Mouse (Mus musculus) kidney, embryonic 14.5 days (tissue): Measurements from ENCODE around the gene Tmprss4. TPM values are rescaled to one million over a fixed set of nuclear protein-coding genes. Genes with fewer than 3 reads are reported as not detected.

Experiments
- ATAC-seq: fragments of 200-750 bp; cut with Nextera tagmentation; 2 replicates; pipeline ENCODE4 v1.8.0; 2017; ENCODE audit warnings: moderate number of reproducible peaks, mild to moderate bottlenecking, moderate TSS enrichment, moderate library complexity; ENCODE audit not compliant: low FRiP score, low TSS enrichment
- H3K27ac ChIP-seq: fragments of 300-500 bp; sonication (generic); 2 replicates; pipeline ENCODE4 v1.5.1; 2014; ENCODE audit warnings: low read depth, mild to moderate bottlenecking, low read length, moderate library complexity, mixed read lengths
- H3K27me3 ChIP-seq: fragments of 300-500 bp; sonication (generic); 2 replicates; pipeline ENCODE4 v1.6.1; 2014; ENCODE audit warnings: mild to moderate bottlenecking, low read length; ENCODE audit not compliant: control insufficient read depth, insufficient read depth
- H3K36me3 ChIP-seq: fragments of 300-500 bp; sonication (generic); 2 replicates; pipeline ENCODE4 v1.6.1; 2014; ENCODE audit warnings: low read length, mixed read lengths; ENCODE audit not compliant: control insufficient read depth, insufficient read depth
- H3K4me1 ChIP-seq: fragments of 300-500 bp; sonication (generic); 2 replicates; pipeline ENCODE4 v1.6.1; 2014; ENCODE audit warnings: low read length, mixed read lengths; ENCODE audit not compliant: control insufficient read depth, insufficient read depth
- H3K4me2 ChIP-seq: fragments of 300-500 bp; sonication (generic); replicated peaks from 2 replicates; pipeline ENCODE4 v1.6.1; 2014; ENCODE audit warnings: low read depth, mild to moderate bottlenecking, low read length
- H3K4me3 ChIP-seq: fragments of 300-500 bp; sonication (generic); 2 replicates; pipeline ENCODE4 v1.5.1; 2014; ENCODE audit warnings: mild to moderate bottlenecking, low read length
- H3K9ac ChIP-seq: fragments of 300-500 bp; sonication (generic); 2 replicates; pipeline ENCODE4 v1.6.1; 2014; ENCODE audit warnings: low read depth, mild to moderate bottlenecking, low read length, moderate library complexity
- H3K9me3 ChIP-seq: fragments of 300-500 bp; sonication (generic); 2 replicates; pipeline ENCODE4 v1.6.1; 2016; ENCODE audit warnings: low read length; ENCODE audit not compliant: control insufficient read depth
- WGBS: fragments of 180-500 bp; shearing (Covaris S2); extraction: QIAGEN DNeasy Blood & Tissue Kit; methylation state at CpG from one replicate; pipeline ENCODE4 v1.1.7; 2014; 5-methylcytosine and 5-hydroxymethylcytosine counted together
- polyA plus RNA-seq: library from polyadenylated mRNA; unstranded; fragments of >200 nt; fragmentation: Nextera tagmentation; extraction: Ambion mirVana; gene quantifications from 2 replicates; pipeline ENCODE4 v1.2.1, GENCODE M21; 2014

The Tmprss4 gene
- polyA plus RNA-seq, 1 experiment from 2014 or later: 1.1 TPM

DNA sequence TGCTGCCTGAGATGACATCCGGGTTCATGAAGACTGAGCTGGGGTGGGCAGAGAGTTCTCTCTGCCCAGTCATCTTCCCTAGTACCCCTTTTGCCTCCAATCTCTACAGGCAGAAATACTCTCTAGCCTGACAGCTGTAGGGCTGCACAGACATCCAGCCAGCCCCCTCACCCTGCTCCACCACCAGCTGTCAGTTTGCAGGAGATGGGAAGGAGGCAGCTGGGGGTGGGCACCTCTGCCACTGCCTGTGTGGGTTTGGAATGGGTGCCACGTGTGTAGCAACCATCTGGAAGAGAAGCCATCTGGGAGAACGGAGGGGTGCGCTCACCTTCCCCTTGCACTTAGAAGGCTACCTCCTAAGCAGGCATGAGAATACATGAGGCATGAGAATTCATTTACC, 18.6 kb downstream of the Tmprss4 start:
- Histone ChIP-seq H3K9me3 (no peaks in the 10 kb centered on the region), H3K9ac (no peak overlapping the region), H3K4me2 (no peak overlapping the region), H3K27ac (no peak overlapping the region), H3K36me3 (no peaks in the 10 kb centered on the region), H3K4me1 (no peaks in the 10 kb centered on the region), H3K4me3 (no peak overlapping the region), H3K27me3 (no peaks in the 10 kb centered on the region)
- WGBS: 77% methylated on average over 4 of the region's 4 CpGs
- ATAC-seq: no peak

DNA sequence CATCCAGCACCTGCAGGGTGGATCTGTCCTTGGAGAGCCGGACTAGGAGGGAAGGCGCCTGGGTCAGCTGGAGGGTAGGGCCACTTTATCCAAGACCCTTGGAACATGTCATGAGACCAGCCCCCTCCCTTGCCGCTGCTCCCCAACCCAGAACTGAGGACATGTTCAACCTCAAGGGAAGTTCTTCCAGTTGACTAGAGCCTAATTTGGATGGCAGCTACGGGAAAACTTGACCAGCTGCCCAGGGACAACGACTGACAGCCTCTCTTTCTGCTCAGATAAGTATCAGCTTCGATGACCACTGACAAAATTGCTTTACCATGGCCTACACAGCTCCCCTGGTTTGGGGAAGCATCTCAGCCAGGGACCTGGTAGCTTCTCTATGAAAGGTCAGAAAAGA, 20.6 kb downstream of the Tmprss4 start:
- Histone ChIP-seq H3K9ac (no peak overlapping the region), H3K9me3 (no peaks in the 10 kb centered on the region), H3K4me2 (no peak overlapping the region), H3K4me1 (no peaks in the 10 kb centered on the region), H3K4me3 (no peak overlapping the region), H3K27ac (no peak overlapping the region), H3K27me3 (no peaks in the 10 kb centered on the region), H3K36me3 (no peaks in the 10 kb centered on the region)
- no peak for ATAC-seq
- WGBS: 83% methylated on average over 6 of the region's 6 CpGs

DNA sequence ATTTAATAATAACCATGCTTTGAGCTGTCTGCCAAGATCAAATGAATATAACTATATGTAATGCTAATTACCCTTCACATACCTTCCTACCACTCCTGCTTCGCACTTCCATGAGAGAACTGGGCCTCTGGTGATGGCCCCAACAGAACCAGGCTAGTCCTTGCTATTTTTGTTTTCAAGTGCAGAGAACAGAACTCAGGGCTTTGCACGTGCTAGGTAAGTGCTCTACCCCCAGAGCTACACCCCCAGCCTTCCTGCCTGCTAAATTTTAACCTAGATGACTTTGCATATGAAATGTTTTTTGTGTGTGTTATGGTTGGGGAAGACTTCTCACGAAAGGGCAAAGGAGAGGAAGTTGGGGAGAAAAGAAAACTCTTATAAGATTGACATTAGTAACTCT, 21.4 kb downstream of the Tmprss4 start:
- Histone ChIP-seq H3K36me3 (no peaks in the 10 kb centered on the region), H3K27ac (no peak overlapping the region), H3K9me3 (no peaks in the 10 kb centered on the region), H3K4me2 (no peak overlapping the region), H3K9ac (no peak overlapping the region), H3K4me3 (no peak overlapping the region), H3K27me3 (no peaks in the 10 kb centered on the region), H3K4me1 (no peaks in the 10 kb centered on the region)
- no peak for ATAC-seq
- 63% methylated on average over 3 of the region's 3 CpGs for WGBS

DNA sequence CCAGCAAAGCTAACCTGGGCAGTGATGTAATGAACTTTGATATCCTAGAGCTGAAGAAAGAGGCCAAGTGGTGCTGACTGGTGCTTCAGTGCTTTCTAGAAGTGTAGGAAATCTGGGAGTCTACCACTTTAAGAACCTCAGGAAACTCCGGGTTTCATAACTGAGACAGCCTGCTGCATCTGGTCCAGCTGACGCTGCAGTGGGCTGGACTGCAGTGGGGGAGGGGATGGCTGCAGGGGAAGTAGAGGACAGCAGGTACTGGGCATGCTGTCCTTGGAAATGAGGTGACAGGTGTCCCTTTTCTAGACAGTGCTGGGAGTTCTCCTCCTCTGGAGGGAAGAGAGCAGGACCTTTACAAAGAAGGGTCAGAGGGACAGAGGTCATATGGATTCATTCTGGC, 22.1 kb downstream of the Tmprss4 start, which contains the start of gene BC049352:
TSS of gene BC049352 (plus strand) at position 238 of the 400 bp plus-strand sequence.
- H3K4me3 ChIP-seq: no peak within 1 kb of the TSS
- H3K27ac ChIP-seq: no peak within 1 kb of the TSS

DNA sequence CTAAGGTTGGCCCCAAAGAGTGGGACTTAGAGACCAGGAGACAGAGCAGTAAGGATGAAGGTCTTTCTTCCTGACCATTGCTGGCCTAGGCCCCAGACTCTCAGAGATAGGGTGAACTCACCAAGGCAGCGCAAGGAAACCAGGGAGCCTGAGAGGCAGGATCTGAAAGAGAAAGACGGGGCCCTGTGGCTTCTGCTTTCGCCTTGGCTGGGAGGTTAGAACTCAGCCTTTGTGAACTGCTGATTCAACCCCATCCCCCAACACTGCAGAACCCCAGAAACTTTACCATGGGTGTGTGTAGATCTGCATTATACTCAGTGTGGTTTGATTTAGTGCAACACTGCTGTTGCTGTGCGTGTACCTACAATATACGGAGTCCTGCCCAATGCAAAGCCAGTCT, 24.6 kb downstream of the Tmprss4 start:
- no peaks in the 10 kb centered on the region for H3K36me3 ChIP-seq
- 88% methylated on average over 5 of the region's 5 CpGs for WGBS
- H3K4me2 ChIP-seq: no peak overlapping the region
- ATAC-seq: no peak
- no peaks in the 10 kb centered on the region for H3K27me3 ChIP-seq
- H3K4me3 ChIP-seq: no peak overlapping the region
- H3K9ac ChIP-seq: no peak overlapping the region
- no peaks in the 10 kb centered on the region for H3K4me1 ChIP-seq
- no peak overlapping the region for H3K27ac ChIP-seq
- no peaks in the 10 kb centered on the region for H3K9me3 ChIP-seq

More for the DNA sequence above, 22.1 kb downstream of the Tmprss4 start, which contains the start of gene BC049352:
- Histone ChIP-seq H3K4me1 (no peaks in the 10 kb centered on the region), H3K9me3 (no peaks in the 10 kb centered on the region), H3K36me3 (no peaks in the 10 kb centered on the region), H3K4me2 (no peak within 1 kb of the TSS), H3K27me3 (no peaks in the 10 kb centered on the region), H3K9ac (no peak within 1 kb of the TSS)
- whole genome bisulfite sequencing: 14% methylated on average over 2 of the region's 2 CpGs
- no peak for ATAC-seq

DNA sequence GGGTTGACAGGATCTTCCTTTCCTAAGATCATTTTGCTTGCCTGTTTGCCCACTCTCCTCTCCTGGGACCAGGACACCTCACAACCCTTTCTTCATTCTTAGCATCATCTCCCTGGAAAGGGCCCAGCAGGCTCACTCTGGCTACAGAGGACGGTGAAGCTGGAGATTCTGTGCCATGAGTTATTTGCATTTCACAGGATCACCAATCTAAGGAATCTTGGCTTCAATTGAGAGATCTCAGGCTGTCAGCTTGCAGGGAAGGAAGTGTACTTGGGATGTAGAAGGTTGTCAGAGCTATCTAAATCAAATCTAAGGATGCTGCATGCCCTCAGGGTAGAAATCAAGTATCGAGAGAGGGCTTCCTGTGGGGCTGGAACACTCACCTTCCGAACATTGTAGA, 30.4 kb downstream of the Tmprss4 start:
- H3K36me3 ChIP-seq: no peaks in the 10 kb centered on the region
- no peak overlapping the region for H3K4me2 ChIP-seq
- no peak for ATAC-seq
- WGBS: 56% methylated on average over 3 of the region's 3 CpGs
- no peaks in the 10 kb centered on the region for H3K27me3 ChIP-seq
- no peaks in the 10 kb centered on the region; the same call in 1 of the 2 replicates for H3K9me3 ChIP-seq
- H3K9ac ChIP-seq: no peak overlapping the region
- H3K27ac ChIP-seq: no peak overlapping the region
- H3K4me1 ChIP-seq: no peaks in the 10 kb centered on the region
- no peak overlapping the region for H3K4me3 ChIP-seq

DNA sequence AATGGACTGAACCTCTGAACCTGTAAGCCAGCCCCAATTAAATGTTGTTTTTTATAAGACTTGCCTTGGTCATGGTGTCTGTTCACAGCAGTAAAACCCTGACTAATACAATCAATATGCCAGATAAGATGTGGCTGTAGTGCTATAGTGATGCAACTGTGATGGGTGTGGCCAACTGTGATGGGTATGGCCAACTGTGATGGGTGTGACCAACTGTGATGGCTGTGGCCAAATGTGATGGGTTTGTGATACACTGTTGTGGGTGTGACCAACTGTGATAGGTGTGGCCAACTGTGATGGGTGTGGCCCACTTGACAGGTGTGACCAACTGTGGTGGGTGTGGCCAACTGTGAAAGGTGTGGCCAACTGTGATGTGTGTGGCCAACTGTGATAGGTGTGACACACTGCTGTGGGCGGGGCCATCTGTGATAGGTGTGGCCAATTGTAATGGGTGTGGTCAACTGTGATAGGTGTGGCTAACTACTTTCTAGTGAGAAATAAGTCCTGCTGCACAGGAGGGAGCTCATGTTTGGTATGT, 32.8 kb downstream of the Tmprss4 start:
- Histone ChIP-seq H3K4me1 (no peaks in the 10 kb centered on the region), H3K4me2 (no peak overlapping the region), H3K4me3 (no peak overlapping the region), H3K27me3 (no peaks in the 10 kb centered on the region), H3K9me3 (no peaks in the 10 kb centered on the region; the same call in 1 of the 2 replicates), H3K36me3 (no peaks in the 10 kb centered on the region), H3K9ac (no peak overlapping the region), H3K27ac (no peak overlapping the region)
- 88% methylated on average over 1 of the region's 1 CpGs for WGBS
- ATAC-seq: no peak

DNA sequence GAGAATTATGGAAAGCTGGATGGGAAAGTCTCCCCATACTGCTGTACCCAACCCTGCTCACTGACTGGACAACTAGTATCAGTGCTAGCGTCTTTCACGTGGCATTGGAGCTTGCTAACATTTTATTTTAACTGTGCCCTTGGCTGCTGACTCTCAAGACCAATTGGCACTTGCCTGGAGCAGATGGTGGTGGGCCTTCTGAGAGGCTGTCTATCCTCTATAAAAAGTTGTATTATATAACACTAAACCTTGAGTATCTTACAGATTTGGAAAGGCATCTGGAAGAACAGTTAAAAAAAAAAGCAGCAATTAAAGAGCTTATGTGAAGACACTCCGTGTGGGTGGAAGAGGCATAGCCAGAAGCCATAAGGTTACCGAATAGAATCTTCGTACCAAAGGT, 33.7 kb downstream of the Tmprss4 start:
- H3K9ac ChIP-seq: no peak overlapping the region
- H3K36me3 ChIP-seq: no peaks in the 10 kb centered on the region
- no peaks in the 10 kb centered on the region for H3K27me3 ChIP-seq
- WGBS: 87% methylated on average over 5 of the region's 5 CpGs
- no peaks in the 10 kb centered on the region for H3K4me1 ChIP-seq
- no peak overlapping the region for H3K4me3 ChIP-seq
- ATAC-seq: no peak
- no peak overlapping the region for H3K4me2 ChIP-seq
- no peak overlapping the region for H3K27ac ChIP-seq
- H3K9me3 ChIP-seq: no peaks in the 10 kb centered on the region; the same call in 1 of the 2 replicates

DNA sequence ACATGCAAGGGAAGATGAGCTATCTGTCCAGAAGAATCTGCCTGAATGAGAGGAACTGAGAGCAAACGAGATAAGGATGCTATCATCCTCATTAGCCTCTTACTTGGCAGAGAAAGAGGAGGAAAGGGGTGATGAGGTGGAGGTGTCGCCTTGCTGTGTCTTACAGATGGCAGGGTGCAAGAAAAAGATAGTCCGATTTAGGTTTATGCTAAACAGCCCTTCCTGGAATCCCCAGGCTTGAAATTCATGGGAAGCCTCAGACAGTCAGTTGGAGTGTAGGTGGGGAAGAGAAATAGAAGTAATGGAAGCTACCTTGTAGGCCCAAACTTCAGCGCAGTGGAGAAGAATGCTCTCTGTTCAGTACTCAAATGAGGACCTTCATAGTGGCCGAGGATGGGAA, 36.0 kb downstream of the Tmprss4 start:
- Histone ChIP-seq H3K27ac (no peak overlapping the region), H3K9ac (no peak overlapping the region), H3K9me3 (no peaks in the 10 kb centered on the region; the same call in 1 of the 2 replicates), H3K27me3 (no peaks in the 10 kb centered on the region), H3K36me3 (no peaks in the 10 kb centered on the region), H3K4me3 (no peak overlapping the region), H3K4me2 (no peak overlapping the region), H3K4me1 (no peaks in the 10 kb centered on the region)
- 74% methylated on average over 5 of the region's 5 CpGs for WGBS
- no peak for ATAC-seq
